Mouse (Mus musculus): ENCODE data around the gene Pnpo.

Gene Pnpo

DNA sequence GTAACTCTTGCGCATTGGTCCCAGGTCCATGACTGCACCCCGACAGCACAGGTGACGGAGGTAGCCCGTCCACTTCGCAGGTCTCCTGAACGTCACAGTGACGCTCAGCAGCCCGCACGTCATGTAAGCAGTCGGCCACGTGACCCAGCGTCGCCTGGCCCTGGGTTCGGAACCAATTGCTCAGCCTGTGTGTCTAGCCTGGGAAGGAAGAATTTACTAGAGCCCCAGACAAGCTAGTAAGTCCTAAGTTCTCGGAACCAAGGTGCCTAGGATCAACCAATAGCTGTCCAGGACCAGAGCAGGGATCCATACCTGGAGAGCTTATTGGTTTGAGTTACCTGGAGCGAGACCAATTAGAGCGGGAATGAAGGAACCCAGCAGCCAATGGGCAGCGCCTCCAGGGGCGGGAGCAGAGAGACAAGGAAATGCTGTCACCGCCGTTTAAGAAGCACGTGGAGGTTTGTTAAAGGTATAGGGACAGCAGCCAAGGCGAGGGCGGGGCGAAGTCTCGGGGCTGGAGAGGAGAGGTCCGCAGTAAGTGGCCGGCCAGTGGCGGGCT lies at the start of gene Pnpo:
TSS of gene Pnpo (minus strand) at position 241 of the 559 bp plus-strand sequence.
- DNase-seq (ENCODE audit: extremely low spot score, low spot score): peak; percentile 84

GRCm38 (mm10) chr11:96992722-96993311 lies 49.0 kb upstream of the Pnpo start:
- DNase-seq (ENCODE audit: extremely low spot score, low spot score): peak; percentile 44

DNA sequence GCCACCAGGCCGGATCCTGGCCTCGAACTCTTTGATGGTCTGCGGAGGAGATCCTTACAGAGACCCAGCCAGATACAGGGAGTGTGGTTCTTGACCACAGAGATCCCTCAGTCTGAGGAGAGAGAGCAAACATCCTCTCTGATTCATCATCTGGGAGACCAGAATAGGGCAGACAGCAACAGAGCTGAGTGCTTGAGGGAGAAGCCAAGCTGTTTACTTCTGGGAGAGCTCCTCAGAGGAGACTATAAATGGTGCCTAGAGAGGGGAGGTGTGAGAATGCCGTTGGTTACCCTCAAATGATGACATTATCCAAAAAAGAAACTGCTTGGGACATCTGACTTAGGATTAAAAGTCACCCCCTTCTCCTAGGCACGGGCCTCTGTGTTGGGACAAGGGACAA lies 47.7 kb upstream of the Pnpo start:
- no peak for DNase-seq (ENCODE audit: extremely low spot score, low spot score)

- DNase-seq (ENCODE audit: extremely low spot score, low spot score): no peak
Measured at GRCm38 (mm10) chr11:96987873-96988655, 44.3 kb upstream of the Pnpo start.

GRCm38 (mm10) chr11:96986463-96986862 lies 42.7 kb upstream of the Pnpo start:
- no peak for DNase-seq (ENCODE audit: extremely low spot score, low spot score)

- DNase-seq (ENCODE audit: extremely low spot score, low spot score): no peak
Measured at GRCm38 (mm10) chr11:96984903-96985302, 41.1 kb upstream of the Pnpo start.

GRCm38 (mm10) chr11:96982859-96983258 lies 39.1 kb upstream of the Pnpo start, which contains the start of gene Sp2:
TSS of gene Sp2 (minus strand) at chr11:96982959.
- no peak for DNase-seq (ENCODE audit: extremely low spot score, low spot score)

GRCm38 (mm10) chr11:96982355-96982754 lies 38.6 kb upstream of the Pnpo start:
- peak; percentile 81 for DNase-seq (ENCODE audit: extremely low spot score, low spot score)

DNA sequence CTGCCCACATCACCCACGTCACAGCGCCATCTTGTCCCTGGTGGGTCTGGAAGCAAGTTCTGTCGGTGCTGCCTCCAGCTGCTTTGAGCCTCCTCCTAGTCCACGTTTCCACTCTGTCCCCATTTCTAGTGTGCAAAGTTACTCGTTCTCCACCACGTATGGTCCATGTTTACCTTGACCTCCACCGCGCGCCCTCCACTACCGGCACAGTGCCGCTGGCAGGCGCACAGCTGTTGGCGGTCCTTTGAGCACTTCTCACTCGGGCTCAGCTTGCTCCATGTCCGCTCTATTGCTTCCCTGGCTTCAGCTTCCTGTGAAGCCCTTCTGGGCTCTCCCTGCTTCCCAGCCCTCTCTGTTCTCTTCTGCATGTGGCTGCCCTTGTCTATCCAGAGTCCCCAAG lies 37.7 kb upstream of the Pnpo start:
- no peak for DNase-seq (ENCODE audit: extremely low spot score, low spot score)

DNA sequence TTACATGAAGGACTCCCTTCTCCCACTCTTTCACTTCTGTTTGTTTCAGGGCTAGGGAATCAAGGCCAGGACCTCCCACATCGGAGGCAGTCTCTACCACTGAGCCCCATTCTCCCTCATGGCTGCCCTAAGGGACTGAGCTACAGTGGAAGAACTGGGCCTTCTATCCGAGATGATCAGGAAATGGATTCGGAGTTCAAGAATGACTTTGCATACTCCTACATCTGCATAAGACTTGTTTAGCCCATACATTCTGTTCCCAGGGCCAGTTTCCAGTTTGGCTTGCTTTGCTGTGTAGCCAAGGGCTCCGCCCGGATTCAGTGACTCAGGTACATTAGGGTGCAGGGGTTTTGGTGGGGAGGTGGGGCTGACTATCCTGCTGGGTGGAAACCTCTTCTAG lies 36.2 kb upstream of the Pnpo start:
- no peak for DNase-seq (ENCODE audit: extremely low spot score, low spot score)

DNA sequence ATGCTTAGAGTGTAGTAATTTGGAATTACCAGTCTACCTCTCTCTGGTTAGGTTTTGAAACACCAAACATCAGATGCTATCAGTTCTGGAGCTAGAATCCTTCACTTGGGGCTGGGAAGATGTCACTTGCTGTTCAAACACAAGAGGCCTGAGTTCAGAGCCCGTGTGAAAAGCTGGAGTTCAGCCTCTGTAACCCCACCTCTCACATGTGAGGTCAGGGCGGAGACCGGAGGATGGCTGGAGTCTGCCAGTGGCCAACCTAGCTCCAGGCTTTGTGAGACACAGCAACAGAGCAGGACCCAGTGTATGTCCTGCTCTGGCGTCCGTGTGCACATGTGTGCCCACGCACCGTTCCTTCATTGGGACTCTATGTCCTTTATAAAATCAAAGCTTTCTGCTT lies 35.5 kb upstream of the Pnpo start:
- DNase-seq (ENCODE audit: extremely low spot score, low spot score): no peak

DNA sequence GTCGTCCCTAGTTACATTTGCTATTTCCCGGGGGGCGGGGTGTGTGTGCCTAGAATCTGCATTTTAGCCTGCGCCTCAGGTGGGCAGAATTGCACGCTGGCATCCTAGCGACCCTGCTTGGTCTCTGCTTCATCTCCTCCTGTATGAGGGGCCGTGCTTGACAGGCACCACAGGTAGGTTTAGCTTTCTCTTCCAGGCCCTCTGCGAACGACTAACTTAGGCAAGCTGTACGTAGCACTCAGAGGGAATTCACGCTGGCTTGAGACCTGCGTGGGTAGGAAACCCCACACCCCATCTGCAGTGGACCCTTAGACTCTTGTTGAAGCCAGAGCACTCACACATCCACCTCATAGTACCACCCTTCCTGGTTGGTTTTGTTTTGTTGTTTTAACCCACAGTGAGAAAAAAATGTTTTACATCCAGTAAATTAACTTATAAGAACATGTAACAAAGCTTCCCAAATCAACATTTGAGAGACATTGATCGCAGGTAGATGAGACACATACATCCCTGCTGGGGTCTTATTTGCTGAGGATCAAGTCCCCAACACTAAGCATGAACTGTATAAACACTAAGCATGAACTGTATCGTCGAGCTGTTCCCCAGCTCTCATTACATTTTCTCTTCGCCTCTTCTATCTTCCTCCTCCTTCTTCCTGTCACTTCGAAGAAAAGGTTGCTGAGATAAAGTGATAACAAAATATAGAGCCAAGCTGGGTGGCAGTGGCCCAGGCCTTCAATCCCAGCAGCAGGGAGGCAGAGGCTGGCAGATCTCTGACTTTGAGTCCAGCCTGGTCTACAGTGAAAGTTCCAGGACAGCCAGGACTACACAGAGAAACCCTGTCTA lies 34.8 kb upstream of the Pnpo start:
- DNase-seq (ENCODE audit: extremely low spot score, low spot score): no peak

GRCm38 (mm10) chr11:96977606-96978400 lies 34.0 kb upstream of the Pnpo start:
- peak; percentile 100 for DNase-seq (ENCODE audit: extremely low spot score, low spot score)

DNA sequence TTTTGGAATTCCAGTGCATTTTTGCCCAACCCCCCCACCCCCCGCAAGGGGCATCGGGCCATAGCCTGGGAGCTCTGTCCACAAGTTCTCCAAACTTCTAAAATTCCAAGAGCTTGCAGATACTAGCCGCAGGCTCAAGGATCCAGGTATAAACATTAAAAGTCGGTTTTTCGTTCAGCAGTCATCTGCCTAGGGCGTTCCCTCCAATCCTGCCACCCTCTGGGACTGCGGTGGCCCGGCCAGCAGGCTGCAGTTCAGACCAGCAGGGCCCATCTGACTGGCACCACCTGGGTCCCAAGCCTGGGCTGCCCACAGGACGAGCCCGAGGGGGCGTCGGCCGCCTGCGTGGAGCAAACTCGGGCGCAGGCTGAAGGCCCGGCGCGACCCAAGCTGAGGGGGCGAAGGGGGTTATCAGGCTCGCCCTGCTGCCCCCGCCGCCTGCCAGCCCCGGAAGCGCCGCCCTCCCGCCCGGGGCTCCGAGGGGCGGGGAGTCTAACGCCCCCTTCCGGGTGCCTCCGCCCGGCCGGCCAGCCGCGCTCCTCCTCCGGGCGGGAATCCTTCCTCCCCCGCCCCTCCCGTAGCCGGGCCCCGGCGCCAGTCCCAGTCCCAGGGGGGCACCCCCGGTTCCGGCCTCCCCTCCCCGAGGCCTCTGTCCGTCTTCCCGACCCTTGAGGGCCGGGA lies 33.3 kb upstream of the Pnpo start:
- DNase-seq (ENCODE audit: extremely low spot score, low spot score): no peak

DNA sequence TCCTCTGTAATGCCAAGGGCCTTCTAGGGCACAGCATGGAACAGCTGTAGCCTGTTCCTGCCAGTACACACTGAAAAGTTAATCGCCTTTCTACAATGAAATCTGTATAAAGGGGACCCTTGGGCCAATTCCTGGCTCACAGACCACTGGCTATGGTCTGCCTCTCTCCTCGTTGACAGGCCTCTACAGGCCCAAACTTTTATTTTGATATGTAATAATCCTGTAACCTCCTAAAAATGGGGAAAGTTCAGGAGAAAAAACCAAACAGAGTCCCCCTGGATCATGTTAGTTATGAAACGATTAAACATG lies 32.5 kb upstream of the Pnpo start:
- DNase-seq (ENCODE audit: extremely low spot score, low spot score): no peak

DNA sequence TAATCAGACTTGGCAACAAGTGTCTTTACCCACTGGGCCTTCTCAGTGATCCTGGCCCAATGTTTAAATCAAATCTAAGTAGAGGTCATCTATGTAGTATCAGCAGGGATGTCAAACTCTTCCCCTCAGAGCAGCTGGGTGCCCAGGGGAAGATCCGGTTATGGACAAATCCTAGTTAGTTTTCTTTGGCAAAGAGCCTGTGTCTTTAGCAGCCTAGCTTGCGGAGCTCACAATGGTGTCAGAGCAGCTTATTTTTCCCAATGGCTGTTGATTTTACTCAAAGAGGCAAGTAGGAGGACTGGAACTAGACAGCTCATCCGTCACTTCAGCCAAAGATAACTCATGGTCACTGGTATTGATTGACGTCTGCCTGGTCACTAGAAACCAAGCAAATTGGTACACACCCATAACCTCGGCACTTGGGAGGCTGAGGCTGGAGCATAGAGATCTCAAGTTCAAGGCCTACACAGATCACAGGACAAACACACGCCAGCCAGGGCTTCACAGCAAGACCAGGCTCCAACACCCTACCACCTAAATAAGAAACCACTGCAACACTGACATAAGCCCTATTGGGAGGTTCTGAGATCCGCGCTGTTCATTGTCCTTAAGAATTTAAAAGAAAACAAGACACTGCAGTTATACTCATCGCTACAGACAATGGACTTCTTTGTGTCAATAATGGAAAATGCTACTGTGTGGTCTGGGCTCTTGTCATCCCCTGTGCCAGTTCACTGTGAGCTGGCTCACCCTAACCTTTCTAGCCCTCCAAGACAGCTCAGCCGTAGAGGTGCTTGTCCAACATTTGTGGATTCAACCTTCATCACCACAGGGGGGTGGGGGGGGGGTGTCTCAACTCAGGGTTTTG lies 32.0 kb upstream of the Pnpo start:
- no peak for DNase-seq (ENCODE audit: extremely low spot score, low spot score)

DNA sequence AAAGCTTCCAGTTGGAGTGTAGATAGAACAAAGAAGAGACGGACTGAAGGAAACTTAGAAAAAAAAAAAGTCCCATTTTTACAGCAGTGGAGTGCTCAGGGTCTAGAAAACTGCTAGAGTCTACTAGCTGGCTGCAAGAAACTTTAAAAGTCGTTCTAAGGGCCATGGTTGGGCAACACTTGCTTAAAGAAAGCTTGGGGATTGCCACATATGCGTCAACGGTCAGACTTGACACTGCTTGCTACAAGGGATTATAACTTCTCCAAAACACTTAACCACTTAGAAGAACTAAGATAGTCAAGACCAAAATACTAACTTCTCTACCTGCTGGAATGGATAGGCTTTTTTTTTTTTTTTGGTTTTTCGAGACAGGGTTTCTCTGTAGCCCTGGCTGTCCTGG lies 31.0 kb upstream of the Pnpo start:
- no peak for DNase-seq (ENCODE audit: extremely low spot score, low spot score)

GRCm38 (mm10) chr11:96973426-96973964 lies 29.7 kb upstream of the Pnpo start:
- DNase-seq (ENCODE audit: extremely low spot score, low spot score): no peak

DNA sequence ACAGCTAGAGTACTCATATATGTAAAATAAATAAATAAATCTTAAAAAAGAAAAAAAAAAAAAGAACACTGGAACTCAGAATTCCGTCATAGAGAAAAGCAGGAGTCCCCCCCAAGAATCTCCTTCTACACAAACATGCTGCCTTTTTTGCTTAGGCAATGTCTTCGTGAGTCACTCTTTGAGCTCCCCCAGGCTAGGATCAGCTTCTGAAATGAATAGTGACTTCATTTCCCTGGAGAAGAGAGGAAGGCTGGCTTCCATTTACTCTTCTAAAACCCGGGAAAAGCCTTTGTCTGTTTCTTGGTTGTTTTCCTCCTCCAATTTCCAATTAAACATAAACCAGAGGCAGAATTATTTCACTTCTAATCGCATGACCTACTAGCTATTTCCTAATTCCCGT lies 29.1 kb upstream of the Pnpo start:
- no peak for DNase-seq (ENCODE audit: extremely low spot score, low spot score)
